7 mouse cellular contexts compared by ENCODE assay signal in the genomic region with DNA sequence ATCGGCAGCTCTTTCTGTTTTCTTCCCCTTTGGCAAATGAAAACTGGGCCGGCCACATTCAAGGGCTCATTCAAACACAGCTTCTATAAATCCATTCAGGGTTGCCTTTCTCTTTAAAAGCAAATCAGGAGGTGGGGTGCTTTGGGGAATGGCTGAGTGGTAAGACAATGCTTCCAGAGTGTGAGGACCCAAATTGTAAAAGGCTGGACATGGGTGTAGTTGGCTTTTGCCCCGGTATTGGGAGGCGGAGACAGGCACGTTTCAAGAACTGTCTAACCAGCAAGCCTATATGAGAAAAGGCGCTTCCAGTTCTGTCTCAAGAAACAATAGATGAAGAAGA.
DNase-seq lines count a peak whose midpoint lies in the region; ATAC-seq and TF ChIP-seq lines count a peak whose summit lies in the region.

No protein-coding gene starts in this region.

- no peak for DNase-seq in layer of hippocampus, adult 2 months (ENCODE audit: low spot score in 2 of 2)
- no peak for DNase-seq in layer of hippocampus, postnatal 36 days
- DNase-seq in forebrain, embryonic 10.5 days (ENCODE audit: extremely low spot score, low spot score) = no peak
- DNase-seq in adrenal gland, postnatal 36 days = no peak

- peak overlapping the region; percentile 43; the same call in 1 of the 2 replicates for H3K4me3 ChIP-seq in layer of hippocampus, adult 2 months
- H3K4me3 ChIP-seq in forebrain, embryonic 10.5 days = peak overlapping the region; percentile 37
- H3K4me3 ChIP-seq in hindbrain, embryonic 16.5 days (ENCODE audit: low read length) = no peak overlapping the region
- H3K4me3 ChIP-seq in midbrain, embryonic 15.5 days = 0 out of 2 replicates have a peak overlapping the region, but pooled peaks have one; percentile 4

- no peak for TF ChIP-seq CTCF in layer of hippocampus, adult 2 months (conservative IDR thresholded peaks at IDR 0.05)

- peaks cover 64% of the 10 kb centered on the region for H3K27me3 ChIP-seq in forebrain, embryonic 10.5 days (ENCODE audit: poor library complexity, severe bottlenecking)
- no peaks in the 10 kb centered on the region for H3K27me3 ChIP-seq in hindbrain, embryonic 16.5 days (replicated peaks; ENCODE audit: control insufficient read depth, insufficient read depth, low read length)
- H3K27me3 ChIP-seq in midbrain, embryonic 15.5 days (replicated peaks) = no peaks in the 10 kb centered on the region

- H3K9ac ChIP-seq in hindbrain, embryonic 16.5 days (ENCODE audit: low read depth, low read length) = no peak overlapping the region; the same call in 1 of the 2 replicates
- no peak overlapping the region for H3K9ac ChIP-seq in midbrain, embryonic 15.5 days

- no peaks in the 10 kb centered on the region for H3K9me3 ChIP-seq in forebrain, embryonic 10.5 days
- no peaks in the 10 kb centered on the region for H3K9me3 ChIP-seq in hindbrain, embryonic 16.5 days (ENCODE audit: control insufficient read depth, low read length)
- H3K9me3 ChIP-seq in midbrain, embryonic 15.5 days = no peaks in the 10 kb centered on the region

- WGBS in forebrain, embryonic 10.5 days = 20% methylated on average over 6 of the region's 6 CpGs
- WGBS in hindbrain, embryonic 16.5 days = 23% methylated on average over 6 of the region's 6 CpGs
- 38% methylated on average over 6 of the region's 6 CpGs for WGBS in midbrain, embryonic 15.5 days

- peaks cover 26% of the 10 kb centered on the region for H3K4me1 ChIP-seq in forebrain, embryonic 10.5 days
- peaks cover 8% of the 10 kb centered on the region for H3K4me1 ChIP-seq in hindbrain, embryonic 16.5 days (ENCODE audit: control insufficient read depth, insufficient read depth, low read depth, low read length)
- H3K4me1 ChIP-seq in midbrain, embryonic 15.5 days = peaks cover 23% of the 10 kb centered on the region

- no peaks in the 10 kb centered on the region for H3K36me3 ChIP-seq in forebrain, embryonic 10.5 days (replicated peaks)
- no peaks in the 10 kb centered on the region for H3K36me3 ChIP-seq in hindbrain, embryonic 16.5 days (ENCODE audit: control insufficient read depth, insufficient read depth, low read length)
- H3K36me3 ChIP-seq in midbrain, embryonic 15.5 days (replicated peaks) = no peaks in the 10 kb centered on the region

- ATAC-seq in hindbrain, embryonic 16.5 days = peak; percentile 55
- peak; percentile 44; the same call in 1 of the 2 replicates for ATAC-seq in midbrain, embryonic 15.5 days (replicated peaks)
- ATAC-seq in erythroid progenitor cell, adult 5-6 weeks (replicated peaks; ENCODE audit: low FRiP score, poor library complexity, severe bottlenecking) = no peak

- H3K4me2 ChIP-seq in hindbrain, embryonic 16.5 days (ENCODE audit: low read length) = peak overlapping the region; percentile 52
- H3K4me2 ChIP-seq in midbrain, embryonic 15.5 days = peak overlapping the region; percentile 45

- H3K27ac ChIP-seq in layer of hippocampus, adult 2 months = peak overlapping the region; percentile 78
- H3K27ac ChIP-seq in forebrain, embryonic 10.5 days = peak overlapping the region; percentile 83
- peak overlapping the region; percentile 76 for H3K27ac ChIP-seq in hindbrain, embryonic 16.5 days (ENCODE audit: low read depth, low read length)
- H3K27ac ChIP-seq in midbrain, embryonic 15.5 days = peak overlapping the region; percentile 80
